Mouse (Mus musculus) thymus, adult 2 months (tissue): Measurements from ENCODE around the gene Gm9844.

Experiments
- CTCF ChIP-seq: fragments of 200-500 bp; IDR thresholded peaks from 2 replicates; pipeline ENCODE4 v1.5.1; 2012; ENCODE audit warnings: mild to moderate bottlenecking, control low read depth, low read length, moderate library complexity, borderline replicate concordance; ENCODE audit not compliant: control insufficient read depth, poor library complexity, insufficient read depth; ENCODE audit errors: extremely low read depth
- POLR2A ChIP-seq: fragments of 200-500 bp; IDR thresholded peaks from 2 replicates; pipeline ENCODE4 v1.6.1; 2012; ENCODE audit warnings: mild to moderate bottlenecking, low read length, control low read depth, moderate library complexity; ENCODE audit not compliant: control insufficient read depth, poor library complexity, insufficient read depth; ENCODE audit errors: extremely low read depth

DNA sequence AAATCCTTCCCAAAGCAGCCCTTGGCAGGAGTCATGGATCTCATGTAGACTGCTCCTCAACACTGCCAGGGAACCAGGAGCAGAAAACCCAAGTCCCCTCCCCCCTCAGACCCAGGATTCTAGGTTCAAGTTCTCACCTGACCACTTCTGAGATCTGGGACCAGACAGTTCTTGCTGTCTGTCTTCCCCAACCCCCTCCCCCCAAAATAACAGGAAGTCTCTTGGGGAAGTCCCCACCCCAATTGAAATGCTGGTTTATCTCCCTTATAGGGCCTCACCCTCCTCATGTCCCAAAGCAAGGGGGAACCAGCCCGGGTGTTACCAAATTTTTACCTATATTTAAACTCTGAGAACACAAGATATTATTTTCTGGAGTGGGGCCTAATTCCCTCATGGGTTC, 39.8 kb downstream of the Gm9844 start:
- TF ChIP-seq CTCF: no peak
- TF ChIP-seq POLR2A: no peak
